Mouse (Mus musculus) stomach, embryonic 16.5 days (tissue): ENCODE measurements around the gene Cd2bp2. TPM values are rescaled to one million over a fixed set of nuclear protein-coding genes. Genes with fewer than 3 reads are reported as not detected.
"Not testable (repeated sequence)": the region's sequence is repeated elsewhere in the genome, so short reads cannot be mapped to it uniquely, and the experiment has no call there.

Experiments
- ATAC-seq: fragments of 200-750 bp; cut with Nextera tagmentation; 2 replicates; pipeline ENCODE4 v1.8.0; 2017; ENCODE audit warnings: moderate number of reproducible peaks, moderate TSS enrichment; ENCODE audit not compliant: insufficient read depth, low FRiP score
- H3K27ac ChIP-seq: fragments of 300-500 bp; sonication (generic); 2 replicates; pipeline ENCODE4 v1.5.1; 2014; ENCODE audit warnings: low read length
- H3K27me3 ChIP-seq: fragments of 300-500 bp; sonication (generic); 2 replicates; pipeline ENCODE4 v1.6.1; 2014; ENCODE audit warnings: low read length, control low read depth, mixed read lengths; ENCODE audit not compliant: control insufficient read depth, insufficient read depth
- H3K36me3 ChIP-seq: fragments of 300-500 bp; sonication (generic); 2 replicates; pipeline ENCODE4 v1.6.1; 2014; ENCODE audit warnings: low read length; ENCODE audit not compliant: control insufficient read depth, insufficient read depth
- H3K4me1 ChIP-seq: fragments of 300-500 bp; sonication (generic); 2 replicates; pipeline ENCODE4 v1.6.1; 2014; ENCODE audit warnings: low read length, control low read depth, mixed read lengths; ENCODE audit not compliant: control insufficient read depth, insufficient read depth
- H3K4me2 ChIP-seq: fragments of 300-500 bp; sonication (generic); 2 replicates; pipeline ENCODE4 v1.6.1; 2014; ENCODE audit warnings: low read depth, low read length, mixed read lengths
- H3K4me3 ChIP-seq: fragments of 300-500 bp; sonication (generic); replicated peaks from 2 replicates; pipeline ENCODE4 v1.5.1; 2014; ENCODE audit warnings: mild to moderate bottlenecking, low read length
- H3K9ac ChIP-seq: fragments of 300-500 bp; sonication (generic); 2 replicates; pipeline ENCODE4 v1.6.1; 2014; ENCODE audit warnings: low read length
- H3K9me3 ChIP-seq: fragments of 300-500 bp; sonication (generic); replicated peaks from 2 replicates; pipeline ENCODE4 v1.6.1; 2016; ENCODE audit warnings: low read length, control low read depth; ENCODE audit not compliant: control insufficient read depth
- WGBS: fragments of 180-500 bp; shearing (Covaris S2); extraction: QIAGEN DNeasy Blood & Tissue Kit; methylation state at CpG from one replicate; pipeline ENCODE4 v1.1.7; 2014; 5-methylcytosine and 5-hydroxymethylcytosine counted together
- polyA plus RNA-seq: library from polyadenylated mRNA; unstranded; fragments of >200 nt; fragmentation: Nextera tagmentation; extraction: Ambion mirVana; gene quantifications from 2 replicates; pipeline ENCODE4 v1.2.1, GENCODE M21; 2015

Cd2bp2 gene
- polyA plus RNA-seq, 1 experiment from 2014 or later, result 47.7 TPM

GRCm38 (mm10) chr7:127183345-127183744, 12.5 kb downstream of the Cd2bp2 start:
- no peak overlapping the region for H3K9ac ChIP-seq
- no peak overlapping the region for H3K4me3 ChIP-seq
- 64% methylated on average over 8 of the region's 8 CpGs for WGBS
- no peaks in the 10 kb centered on the region for H3K36me3 ChIP-seq
- no peak overlapping the region for H3K27ac ChIP-seq
- no peak for ATAC-seq
- H3K4me2 ChIP-seq, result no peak overlapping the region
- H3K27me3 ChIP-seq, result no peaks in the 10 kb centered on the region
- no peaks in the 10 kb centered on the region for H3K4me1 ChIP-seq
- H3K9me3 ChIP-seq, result no peaks in the 10 kb centered on the region

GRCm38 (mm10) chr7:127181724-127182123, 14.1 kb downstream of the Cd2bp2 start:
- not testable (repeated sequence) for ATAC-seq, H3K4me1 ChIP-seq, H3K9me3 ChIP-seq, H3K27me3 ChIP-seq, H3K36me3 ChIP-seq, H3K4me3 ChIP-seq, H3K27ac ChIP-seq, H3K4me2 ChIP-seq, H3K9ac ChIP-seq
- WGBS, result 22% methylated on average over 3 of the region's 3 CpGs

GRCm38 (mm10) chr7:127180783-127181182, 15.1 kb downstream of the Cd2bp2 start:
- WGBS, result 64% methylated on average over 2 of the region's 2 CpGs
- Histone ChIP-seq H3K36me3 (no peaks in the 10 kb centered on the region), H3K4me1 (no peaks in the 10 kb centered on the region), H3K27me3 (no peaks in the 10 kb centered on the region), H3K9ac (no peak overlapping the region), H3K27ac (no peak overlapping the region), H3K9me3 (no peaks in the 10 kb centered on the region), H3K4me2 (no peak overlapping the region), H3K4me3 (no peak overlapping the region)
- no peak for ATAC-seq

- Histone ChIP-seq H3K27me3 (no peaks in the 10 kb centered on the region), H3K4me3 (no peak overlapping the region), H3K4me1 (no peaks in the 10 kb centered on the region), H3K27ac (no peak overlapping the region), H3K36me3 (no peaks in the 10 kb centered on the region), H3K9ac (no peak overlapping the region), H3K9me3 (peaks cover 4% of the 10 kb centered on the region; the same call in 1 of the 2 replicates), H3K4me2 (no peak overlapping the region)
- 72% methylated on average over 4 of the region's 4 CpGs for WGBS
- ATAC-seq, result no peak
These were observed 18.9 kb downstream of the Cd2bp2 start for GRCm38 (mm10) chr7:127176937-127177336.

- H3K27ac ChIP-seq, result no peak overlapping the region
- no peaks in the 10 kb centered on the region for H3K36me3 ChIP-seq
- H3K4me3 ChIP-seq, result no peak overlapping the region
- H3K27me3 ChIP-seq, result no peaks in the 10 kb centered on the region
- H3K4me2 ChIP-seq, result no peak overlapping the region
- no peak overlapping the region for H3K9ac ChIP-seq
- no peaks in the 10 kb centered on the region for H3K4me1 ChIP-seq
- no peak for ATAC-seq
- no peaks in the 10 kb centered on the region for H3K9me3 ChIP-seq
- 74% methylated on average over 5 of the region's 5 CpGs for WGBS
These were observed 29.3 kb downstream of the Cd2bp2 start for GRCm38 (mm10) chr7:127166501-127166900.

- Histone ChIP-seq H3K4me3 (no peak overlapping the region), H3K27me3 (no peaks in the 10 kb centered on the region), H3K4me2 (no peak overlapping the region), H3K4me1 (no peaks in the 10 kb centered on the region), H3K36me3 (no peaks in the 10 kb centered on the region), H3K27ac (no peak overlapping the region), H3K9me3 (no peaks in the 10 kb centered on the region), H3K9ac (no peak overlapping the region)
- WGBS, result 81% methylated on average over 12 of the region's 12 CpGs
- ATAC-seq, result no peak
These were observed 30.0 kb downstream of the Cd2bp2 start for GRCm38 (mm10) chr7:127165607-127166493.

GRCm38 (mm10) chr7:127164002-127164401, 31.8 kb downstream of the Cd2bp2 start:
- no peak overlapping the region for H3K4me3 ChIP-seq
- no peaks in the 10 kb centered on the region for H3K36me3 ChIP-seq
- H3K4me2 ChIP-seq, result no peak overlapping the region
- no peaks in the 10 kb centered on the region for H3K9me3 ChIP-seq
- ATAC-seq, result no peak
- 85% methylated on average over 4 of the region's 4 CpGs for WGBS
- no peak overlapping the region for H3K9ac ChIP-seq
- no peak overlapping the region for H3K27ac ChIP-seq
- no peaks in the 10 kb centered on the region for H3K4me1 ChIP-seq
- no peaks in the 10 kb centered on the region for H3K27me3 ChIP-seq

GRCm38 (mm10) chr7:127162546-127162945, 33.3 kb downstream of the Cd2bp2 start:
- H3K4me3 ChIP-seq, result no peak overlapping the region
- no peaks in the 10 kb centered on the region for H3K27me3 ChIP-seq
- H3K27ac ChIP-seq, result no peak overlapping the region
- no peaks in the 10 kb centered on the region for H3K4me1 ChIP-seq
- no peaks in the 10 kb centered on the region for H3K36me3 ChIP-seq
- H3K4me2 ChIP-seq, result no peak overlapping the region
- no peaks in the 10 kb centered on the region for H3K9me3 ChIP-seq
- ATAC-seq, result no peak
- H3K9ac ChIP-seq, result no peak overlapping the region
- 80% methylated on average over 5 of the region's 5 CpGs for WGBS

GRCm38 (mm10) chr7:127157548-127157947, 38.3 kb downstream of the Cd2bp2 start:
- no peaks in the 10 kb centered on the region for H3K36me3 ChIP-seq
- no peaks in the 10 kb centered on the region for H3K9me3 ChIP-seq
- no peak overlapping the region for H3K9ac ChIP-seq
- no peak overlapping the region for H3K27ac ChIP-seq
- ATAC-seq, result no peak
- 81% methylated on average over 4 of the region's 4 CpGs for WGBS
- no peaks in the 10 kb centered on the region for H3K27me3 ChIP-seq
- H3K4me3 ChIP-seq, result no peak overlapping the region
- H3K4me2 ChIP-seq, result no peak overlapping the region
- no peaks in the 10 kb centered on the region for H3K4me1 ChIP-seq
